Mouse (Mus musculus): Measurements from ENCODE around the gene Npas3.

Npas3 gene

GRCm38 (mm10) chr12:53719896-53720295 lies 471.4 kb downstream of the Npas3 start:
- no peak for DNase-seq

GRCm38 (mm10) chr12:53722156-53722555 lies 473.7 kb downstream of the Npas3 start:
- DNase-seq: no peak

DNA sequence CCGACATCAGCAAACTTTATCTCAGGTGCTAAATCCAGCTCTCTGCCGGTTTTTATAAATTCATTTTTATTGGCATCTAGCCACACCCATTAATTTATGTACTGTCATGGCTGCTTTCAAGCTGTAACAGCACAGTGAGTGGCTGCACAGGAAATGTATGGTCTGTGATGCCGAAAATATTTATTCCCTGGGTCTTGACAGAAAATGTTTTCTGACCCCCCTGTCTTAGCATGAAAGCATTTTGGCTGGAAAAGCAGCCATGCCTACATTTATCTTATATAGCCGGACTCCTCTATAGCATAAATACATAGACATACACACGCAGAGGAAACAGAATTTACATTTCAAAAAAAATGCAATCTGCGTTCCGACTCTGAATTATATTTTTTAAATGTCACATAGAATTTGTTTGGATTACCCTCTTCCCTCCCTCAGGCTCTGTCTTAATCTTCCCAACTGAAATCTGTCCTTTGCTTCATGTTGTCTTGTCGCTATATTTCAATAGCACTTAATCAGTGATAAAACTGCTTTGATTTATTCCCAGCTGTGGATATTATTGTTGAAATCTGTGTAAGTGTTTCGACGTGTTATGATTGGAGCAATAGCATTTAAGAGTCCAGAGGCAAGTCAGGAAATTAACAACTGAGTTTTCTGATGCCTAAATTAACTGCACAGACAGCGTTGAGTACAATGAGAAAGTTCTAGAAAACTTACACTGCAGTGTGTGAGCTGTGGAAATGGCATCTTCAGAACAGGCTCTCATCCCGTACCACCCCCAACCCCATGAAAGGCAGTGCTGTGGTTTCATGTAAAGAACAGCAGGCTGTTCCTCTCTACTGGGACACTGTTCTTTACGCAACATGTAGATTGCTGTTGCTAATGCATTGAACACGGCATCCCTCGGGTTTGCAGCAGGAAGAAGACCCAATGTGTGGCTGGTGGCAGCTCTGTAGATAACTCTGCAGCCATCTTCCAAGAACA lies 474.5 kb downstream of the Npas3 start:
- DNase-seq: no peak

- DNase-seq: no peak
Measured at GRCm38 (mm10) chr12:53729275-53729674, 480.8 kb downstream of the Npas3 start.

- no peak for DNase-seq
Measured at GRCm38 (mm10) chr12:53738549-53739292, 490.2 kb downstream of the Npas3 start.

- no peak for DNase-seq
Measured at GRCm38 (mm10) chr12:53746653-53747052, 498.2 kb downstream of the Npas3 start.

DNA sequence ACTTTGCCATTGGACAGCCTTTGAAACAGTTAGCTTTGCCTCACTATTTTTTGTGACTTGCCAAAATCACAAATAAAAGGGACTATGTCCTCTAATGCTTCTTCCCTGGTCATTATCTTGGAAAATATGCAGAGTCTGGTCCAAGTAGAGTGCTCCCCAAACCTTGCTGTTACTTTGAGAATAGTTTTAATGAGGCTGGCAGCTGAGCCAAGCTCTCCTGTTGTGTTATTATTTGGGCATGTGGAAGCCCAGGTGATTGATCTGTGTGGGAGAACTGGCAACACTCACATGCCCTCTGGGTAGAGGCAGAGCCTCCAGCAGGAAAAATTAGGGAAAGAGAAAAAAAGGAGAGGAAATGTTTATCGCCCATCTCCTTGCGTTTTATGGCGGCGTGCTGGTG lies 500.9 kb downstream of the Npas3 start:
- no peak for DNase-seq

GRCm38 (mm10) chr12:53752281-53753072 lies 504.0 kb downstream of the Npas3 start:
- DNase-seq: no peak

- no peak for DNase-seq
Measured at GRCm38 (mm10) chr12:53753368-53753937, 505.0 kb downstream of the Npas3 start.

DNA sequence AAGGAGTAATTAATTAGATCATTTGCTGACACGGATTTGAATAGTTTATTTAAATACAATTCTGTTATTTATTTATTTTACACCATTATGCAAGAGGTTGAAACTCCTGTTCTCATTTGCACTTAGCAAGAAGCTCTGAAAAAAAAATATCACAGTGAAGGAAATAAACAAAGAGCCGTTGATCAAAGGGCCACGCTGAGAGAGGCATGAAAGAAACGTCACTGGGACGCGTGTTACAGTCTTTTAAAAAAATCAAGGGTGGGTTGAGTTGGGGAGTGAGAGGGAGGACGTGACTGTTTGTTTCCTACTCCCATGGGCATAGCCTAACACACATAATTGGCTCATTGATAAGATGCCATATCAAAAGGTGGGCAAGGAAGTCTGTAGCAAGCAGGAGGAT lies 505.8 kb downstream of the Npas3 start:
- no peak for DNase-seq

- DNase-seq: no peak
Measured at GRCm38 (mm10) chr12:53757631-53758030, 509.2 kb downstream of the Npas3 start.

DNA sequence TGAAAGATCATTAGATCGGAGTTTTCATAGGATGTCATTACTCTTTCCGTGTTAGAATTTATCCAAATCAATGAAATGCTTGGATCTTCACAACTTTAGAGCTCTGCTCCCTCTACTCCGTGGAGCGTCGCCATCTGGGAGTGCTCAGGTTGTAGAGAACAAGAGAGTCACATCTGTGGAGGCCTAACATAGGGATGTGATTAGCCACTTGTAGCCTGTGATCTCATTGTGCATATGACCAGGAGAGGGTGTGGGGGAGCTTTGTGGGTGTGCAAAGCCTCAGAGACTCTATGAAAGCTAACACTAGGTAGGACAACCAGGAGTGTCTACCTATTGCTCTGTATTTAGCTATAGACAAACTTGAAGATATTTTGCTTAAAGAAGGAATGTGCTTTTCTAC lies 509.9 kb downstream of the Npas3 start:
- no peak for DNase-seq

DNA sequence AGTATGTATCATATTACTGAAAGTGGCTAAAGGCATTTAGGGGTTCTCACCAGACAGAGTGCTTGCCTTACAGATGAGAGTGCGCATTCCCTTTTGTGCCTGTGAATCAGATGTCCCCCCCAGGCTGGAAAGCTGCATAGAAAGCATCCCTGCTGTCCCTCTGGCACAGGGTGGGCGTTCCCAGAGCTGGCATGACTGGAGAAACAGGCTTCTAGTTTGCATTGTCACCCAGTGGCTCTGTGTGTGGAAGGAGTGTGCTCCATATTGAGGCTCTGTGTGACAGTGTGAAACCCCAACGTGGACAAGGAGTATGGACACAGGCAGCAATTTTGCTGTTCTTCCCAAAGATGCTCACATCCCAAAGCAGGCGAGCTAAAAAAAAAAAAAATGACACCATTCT lies 515.7 kb downstream of the Npas3 start:
- no peak for DNase-seq

DNA sequence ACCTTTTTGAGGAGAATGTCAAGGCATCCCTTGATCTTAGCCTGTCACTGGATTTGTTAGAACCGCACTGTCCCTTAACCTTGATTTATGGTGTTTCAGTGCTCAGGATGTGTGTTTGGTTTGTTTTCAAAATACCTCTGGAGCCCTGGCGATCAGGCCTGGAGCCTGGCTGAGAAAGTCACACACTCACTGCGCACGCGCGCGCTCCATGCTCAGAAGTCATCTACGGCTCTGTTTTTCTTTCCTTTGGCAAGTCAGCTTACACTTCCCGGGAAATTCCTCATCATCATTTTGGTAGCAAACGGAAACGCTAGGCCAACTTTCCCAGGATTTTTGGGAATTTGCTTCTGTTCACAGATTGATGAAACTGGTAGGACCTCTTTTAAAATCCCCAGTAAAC lies 519.9 kb downstream of the Npas3 start:
- no peak for DNase-seq

- no peak for DNase-seq
Measured at GRCm38 (mm10) chr12:53771394-53771936, 523.0 kb downstream of the Npas3 start.

DNA sequence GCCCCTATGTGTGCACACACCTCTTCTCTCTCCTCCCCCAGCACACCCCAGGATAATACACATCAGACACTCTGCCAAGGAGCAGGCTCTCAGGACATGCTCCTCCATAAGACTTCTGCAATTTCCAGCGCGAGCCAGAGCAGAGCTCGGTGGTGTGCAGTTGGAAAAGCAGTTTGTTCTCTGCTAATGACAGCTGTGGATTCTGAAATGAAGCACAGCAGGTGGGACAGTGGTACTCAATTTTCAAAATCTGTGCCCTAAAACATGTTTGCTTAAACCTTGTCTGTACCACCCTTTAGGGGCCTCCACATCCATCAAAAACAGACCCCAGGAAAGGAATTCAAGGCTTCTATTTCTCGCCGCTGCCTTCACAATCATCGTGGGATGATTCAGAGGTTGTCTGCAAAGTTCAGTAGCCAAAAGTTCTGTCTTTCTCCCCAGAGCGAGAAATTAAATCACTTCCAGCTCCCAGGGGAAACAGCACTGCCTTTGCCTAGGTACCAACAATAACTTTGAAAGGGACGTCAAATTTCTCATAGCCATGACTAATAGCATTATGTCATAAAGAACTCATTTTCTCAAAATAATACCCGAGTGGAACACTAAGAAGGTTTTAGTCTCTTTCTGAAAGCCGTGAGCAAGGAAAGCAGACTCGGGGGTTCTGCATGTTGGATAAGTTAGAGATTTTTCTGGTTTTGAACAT lies 533.5 kb downstream of the Npas3 start:
- DNase-seq: no peak

DNA sequence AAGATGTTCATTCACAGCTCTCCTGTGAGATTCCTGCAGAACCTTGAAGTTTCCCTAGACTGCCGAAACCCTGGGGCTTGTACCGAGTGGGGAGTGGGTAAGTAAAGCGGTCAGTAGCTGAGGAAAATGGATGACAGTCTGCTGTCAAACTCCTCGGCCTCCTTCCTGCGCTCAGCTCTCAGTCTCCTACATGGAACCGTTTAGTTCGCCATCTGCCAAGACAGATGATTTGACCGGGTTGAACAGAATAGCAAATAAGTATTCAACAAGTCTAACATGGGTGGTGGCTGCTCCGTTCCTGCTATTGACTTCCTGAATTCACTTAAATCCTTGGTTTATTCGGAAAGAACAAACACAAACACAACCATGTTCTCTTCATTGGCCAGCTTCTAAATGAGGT lies 541.0 kb downstream of the Npas3 start:
- DNase-seq: no peak

DNA sequence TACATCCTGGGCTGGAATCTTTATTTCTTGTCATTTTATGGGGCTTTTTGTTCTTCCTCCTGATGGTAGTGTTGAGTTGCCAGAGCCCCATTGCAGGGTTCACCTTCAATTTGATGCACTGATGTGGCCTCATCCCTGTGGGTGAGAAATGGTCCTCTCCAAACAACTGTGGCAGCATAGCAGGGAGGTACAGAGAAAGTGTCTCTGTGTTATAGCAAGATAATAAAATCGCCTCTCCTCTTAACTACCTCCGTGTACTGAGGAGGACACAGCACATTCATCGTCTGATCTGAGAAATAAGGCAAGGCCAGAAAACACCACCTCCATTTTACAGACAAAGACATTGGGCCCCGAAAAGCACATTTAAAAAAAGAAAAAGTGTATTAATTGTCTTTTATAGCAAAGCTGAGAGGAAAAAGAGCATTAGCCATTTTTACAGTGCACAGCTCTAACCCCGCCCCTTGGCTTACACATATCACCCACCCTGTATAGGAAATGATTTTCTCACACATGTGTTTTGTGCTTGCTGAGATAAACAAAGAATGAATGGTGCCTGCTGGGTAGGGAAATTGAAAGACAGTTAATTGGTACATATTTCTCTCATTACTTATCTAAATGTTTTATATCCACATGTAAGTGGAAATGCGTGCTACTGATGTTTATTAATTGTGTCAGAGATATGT lies 546.4 kb downstream of the Npas3 start:
- no peak for DNase-seq

DNA sequence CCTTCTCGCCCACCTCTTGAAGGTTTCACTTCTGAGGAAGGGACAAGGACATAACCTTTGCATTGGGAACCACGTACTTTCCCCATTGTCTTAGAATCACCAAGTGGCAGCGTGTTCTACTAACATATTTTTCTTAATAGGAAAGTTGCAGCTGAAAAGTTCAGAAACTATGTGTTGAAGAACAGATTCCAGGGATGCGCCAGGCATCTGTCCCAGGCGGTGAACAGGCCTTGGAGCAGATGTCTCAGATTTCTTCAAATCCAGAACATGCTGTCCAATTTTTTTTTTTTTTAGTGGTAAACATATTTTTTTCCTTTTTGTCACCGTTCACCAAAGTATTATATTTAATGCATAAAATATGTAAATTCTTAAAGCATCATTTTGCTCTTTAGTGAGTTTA lies 553.4 kb downstream of the Npas3 start:
- DNase-seq: no peak

DNA sequence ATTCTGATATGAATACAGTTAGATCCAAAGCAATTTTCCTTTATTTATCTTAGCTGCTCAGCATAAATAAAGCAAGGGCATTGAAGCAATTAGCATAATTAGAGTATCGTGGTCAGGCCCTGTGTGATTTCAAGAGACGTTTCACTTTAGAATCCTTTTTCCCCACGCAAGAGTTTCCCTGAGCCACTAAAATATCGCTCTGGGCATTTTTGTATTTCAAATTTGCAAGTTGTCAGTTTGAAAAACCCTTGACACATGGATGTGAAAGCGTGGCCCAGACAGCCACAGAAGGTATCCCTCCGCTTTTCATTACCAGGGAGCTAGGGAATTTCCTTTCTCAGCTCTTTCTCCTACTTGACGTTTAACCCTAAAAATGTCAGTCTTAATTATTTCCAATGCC lies 553.9 kb downstream of the Npas3 start:
- no peak for DNase-seq

- no peak for DNase-seq
Measured at GRCm38 (mm10) chr12:53810081-53810480, 561.6 kb downstream of the Npas3 start.
